Mouse (Mus musculus) urinary bladder, postnatal 36 days (tissue): ENCODE measurements around the gene Ugt1a9.

ENCODE experiments used
- DNase-seq, 2 experiments: peaks; one replicate each; pipeline ENCODE4 v3.0.0; 2022; ENCODE audit warnings: low spot score in 2 of 2, mixed read lengths in 1 of 2

The Ugt1a9 gene

GRCm38 (mm10) chr1:88179657-88180056 lies 109.1 kb downstream of the Ugt1a9 start:
- no peak for DNase-seq

GRCm38 (mm10) chr1:88186325-88186935 lies 115.8 kb downstream of the Ugt1a9 start:
- no peak for DNase-seq

- DNase-seq: no peak
Measured at GRCm38 (mm10) chr1:88192136-88192535, 121.5 kb downstream of the Ugt1a9 start.

- DNase-seq: no peak
Measured at GRCm38 (mm10) chr1:88195687-88196086, 125.1 kb downstream of the Ugt1a9 start.

GRCm38 (mm10) chr1:88197443-88197842 lies 126.8 kb downstream of the Ugt1a9 start:
- no peak for DNase-seq

GRCm38 (mm10) chr1:88199996-88200395 lies 129.4 kb downstream of the Ugt1a9 start:
- DNase-seq: no peak

- no peak for DNase-seq
Measured at GRCm38 (mm10) chr1:88200456-88200855, 129.9 kb downstream of the Ugt1a9 start, which contains the start of gene Ugt1a2. Ugt1a2 (plus strand) TSS chr1:88200601.

GRCm38 (mm10) chr1:88205294-88205922 lies 134.8 kb downstream of the Ugt1a9 start, which contains the start of gene Dnajb3:
Dnajb3 (minus strand) TSS chr1:88205782.
- DNase-seq: peak in 1 of 2 experiments; percentile 39

GRCm38 (mm10) chr1:88206843-88207479 lies 136.4 kb downstream of the Ugt1a9 start:
- DNase-seq: no peak

GRCm38 (mm10) chr1:88211812-88212211 lies 141.2 kb downstream of the Ugt1a9 start, which contains the start of gene Ugt1a1:
Ugt1a1 (plus strand) TSS chr1:88211959.
- DNase-seq: peak; percentile 73 to 79

GRCm38 (mm10) chr1:88212341-88213045 lies 141.9 kb downstream of the Ugt1a9 start:
- DNase-seq: no peak

GRCm38 (mm10) chr1:88213061-88213460 lies 142.5 kb downstream of the Ugt1a9 start:
- no peak for DNase-seq

GRCm38 (mm10) chr1:88213766-88214461 lies 143.3 kb downstream of the Ugt1a9 start:
- DNase-seq: no peak

GRCm38 (mm10) chr1:88214462-88214952 lies 143.9 kb downstream of the Ugt1a9 start:
- no peak for DNase-seq

GRCm38 (mm10) chr1:88215466-88216380 lies 145.1 kb downstream of the Ugt1a9 start:
- DNase-seq: no peak

GRCm38 (mm10) chr1:88216551-88216950 lies 146.0 kb downstream of the Ugt1a9 start:
- DNase-seq: no peak

GRCm38 (mm10) chr1:88217144-88217543 lies 146.5 kb downstream of the Ugt1a9 start:
- DNase-seq: no peak

GRCm38 (mm10) chr1:88217576-88217975 lies 147.0 kb downstream of the Ugt1a9 start:
- no peak for DNase-seq

GRCm38 (mm10) chr1:88218051-88218450 lies 147.5 kb downstream of the Ugt1a9 start:
- DNase-seq: no peak

GRCm38 (mm10) chr1:88218591-88218990 lies 148.0 kb downstream of the Ugt1a9 start:
- no peak for DNase-seq
